Mouse (Mus musculus) heart, postnatal 0 days (tissue): Measurements from ENCODE around the gene Pmp22. TPM values are rescaled to one million over a fixed set of nuclear protein-coding genes. Genes with fewer than 3 reads are reported as not detected.

Source experiments
- ATAC-seq: fragments of 200-750 bp; cut with Nextera tagmentation; 2 replicates; pipeline ENCODE4 v1.8.0; 2017; ENCODE audit warnings: low read depth, moderate number of reproducible peaks, moderate library complexity; ENCODE audit not compliant: insufficient read depth
- DNase-seq: peaks from one replicate; pipeline ENCODE4 v3.0.0-alpha.2; 2016; ENCODE audit warnings: low spot score
- H3K27ac ChIP-seq: fragments of 300-500 bp; sonication (generic); 2 replicates; pipeline ENCODE4 v1.5.1; 2014; ENCODE audit warnings: low read depth, mild to moderate bottlenecking
- H3K27me3 ChIP-seq: fragments of 300-500 bp; sonication (generic); 2 replicates; pipeline ENCODE4 v1.6.1; 2014; ENCODE audit warnings: low read length, mixed read lengths; ENCODE audit not compliant: control insufficient read depth, insufficient read depth
- H3K36me3 ChIP-seq: fragments of 300-500 bp; sonication (generic); replicated peaks from 2 replicates; pipeline ENCODE4 v1.6.1; 2014; ENCODE audit warnings: low read length, mixed read lengths; ENCODE audit not compliant: control insufficient read depth, insufficient read depth
- H3K4me1 ChIP-seq: fragments of 300-500 bp; sonication (generic); 2 replicates; pipeline ENCODE4 v1.6.1; 2014; ENCODE audit warnings: antibody characterized with exemption; ENCODE audit not compliant: control insufficient read depth, insufficient read depth
- H3K4me2 ChIP-seq: fragments of 300-500 bp; sonication (generic); 2 replicates; pipeline ENCODE4 v1.6.1; 2014; ENCODE audit warnings: low read depth, mild to moderate bottlenecking, low read length, moderate library complexity
- H3K4me3 ChIP-seq: fragments of 300-500 bp; sonication (generic); 2 replicates; pipeline ENCODE4 v1.5.1; 2014; ENCODE audit warnings: low read depth, low read length
- H3K9ac ChIP-seq: fragments of 300-500 bp; sonication (generic); replicated peaks from 2 replicates; pipeline ENCODE4 v1.6.1; 2014; ENCODE audit warnings: low read depth, low read length, mixed read lengths
- H3K9me3 ChIP-seq: fragments of 300-500 bp; sonication (generic); replicated peaks from 2 replicates; pipeline ENCODE4 v1.6.1; 2016; ENCODE audit warnings: low read length; ENCODE audit not compliant: control insufficient read depth
- CTCF ChIP-seq: IDR thresholded peaks from 2 replicates; pipeline ENCODE4 v1.5.1; 2016; ENCODE audit warnings: antibody characterized with exemption, control low read depth, low read depth
- EP300 ChIP-seq: IDR thresholded peaks from 2 replicates; pipeline ENCODE4 v1.6.1; 2016; ENCODE audit warnings: antibody characterized with exemption, low read depth
- WGBS: fragments of 180-500 bp; shearing (Covaris S2); extraction: QIAGEN DNeasy Blood & Tissue Kit; methylation state at CpG from one replicate; pipeline ENCODE4 v1.1.7; 2014; 5-methylcytosine and 5-hydroxymethylcytosine counted together
- polyA plus RNA-seq: library from polyadenylated mRNA; unstranded; fragments of >200 nt; fragmentation: Nextera tagmentation; extraction: Ambion mirVana; gene quantifications from 2 replicates; pipeline ENCODE4 v1.2.1, GENCODE M21; 2015
- total RNA-seq: library from RNA; depleted of rRNA; stranded (reverse); fragments of >200 nt; gene quantifications from 2 replicates; pipeline ENCODE4 v1.2.3, GENCODE M21; 2014; ENCODE audit warnings: low replicate concordance

Pmp22 gene
- total and polyA plus RNA-seq, 2 experiments from 2014 or later = 62.1 to 94.4 TPM

- H3K36me3 ChIP-seq = peaks cover 19% of the 10 kb centered on the region
- no peak overlapping the region for H3K27ac ChIP-seq
- no peak overlapping the region for H3K4me3 ChIP-seq
- WGBS = 50% methylated on average over 7 of the region's 7 CpGs
- no peak for ATAC-seq
- H3K27me3 ChIP-seq = no peaks in the 10 kb centered on the region
- TF ChIP-seq CTCF (no peak), EP300 (no peak)
- no peaks in the 10 kb centered on the region for H3K9me3 ChIP-seq
- H3K9ac ChIP-seq = no peak overlapping the region
- H3K4me1 ChIP-seq = peaks cover 25% of the 10 kb centered on the region
- DNase-seq = no peak
- no peak overlapping the region for H3K4me2 ChIP-seq
Measured at GRCm38 (mm10) chr11:63146601-63147000, 17.8 kb downstream of the Pmp22 start.

DNA sequence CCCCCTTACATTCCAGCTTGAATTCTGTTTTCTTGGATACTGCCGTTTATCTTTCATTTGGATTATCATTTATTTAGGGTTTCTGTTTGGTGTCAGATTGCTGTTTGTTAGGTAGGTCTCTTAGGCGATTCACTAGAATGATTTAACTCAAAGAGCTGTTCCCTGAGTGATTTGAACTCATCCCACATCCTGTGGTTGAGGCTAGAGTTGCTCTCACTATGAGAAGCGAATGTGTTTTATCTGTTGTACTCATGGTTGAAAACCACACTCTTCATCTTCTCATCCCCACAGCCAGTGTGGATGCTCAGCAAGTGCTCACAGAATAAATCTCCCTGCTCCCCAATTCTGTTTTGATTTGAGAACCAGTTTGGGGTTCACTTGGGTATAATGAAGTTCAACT, 19.5 kb downstream of the Pmp22 start:
- DNase-seq (no peak), ATAC-seq (no peak)
- H3K9ac ChIP-seq = no peak overlapping the region
- no peak overlapping the region for H3K4me3 ChIP-seq
- TF ChIP-seq CTCF (no peak), EP300 (no peak)
- no peak overlapping the region for H3K4me2 ChIP-seq
- 85% methylated on average over 3 of the region's 3 CpGs for WGBS
- H3K9me3 ChIP-seq = no peaks in the 10 kb centered on the region
- H3K27ac ChIP-seq = no peak overlapping the region
- H3K27me3 ChIP-seq = no peaks in the 10 kb centered on the region
- peaks cover 34% of the 10 kb centered on the region for H3K36me3 ChIP-seq
- peaks cover 21% of the 10 kb centered on the region for H3K4me1 ChIP-seq

DNA sequence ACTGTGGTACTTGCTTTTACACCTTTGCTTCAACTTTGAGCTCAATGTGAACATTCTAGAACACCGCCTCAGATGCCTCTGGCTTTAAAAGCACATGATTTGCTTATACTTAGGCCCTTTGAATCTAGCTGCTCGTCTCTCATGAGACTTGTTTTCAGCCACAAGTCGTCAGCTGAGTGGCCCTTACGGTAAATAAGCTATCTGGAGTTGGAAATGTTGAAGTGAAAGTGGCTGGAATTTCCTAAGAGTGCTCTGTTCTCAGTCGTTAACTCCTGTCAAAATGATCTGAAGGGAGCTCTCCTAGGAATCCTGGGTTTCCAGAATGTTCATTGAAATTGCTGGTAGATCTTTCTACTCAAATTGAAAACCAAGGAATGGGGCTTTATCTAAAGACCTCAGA, 23.1 kb downstream of the Pmp22 start:
- Histone ChIP-seq H3K9ac (no peak overlapping the region), H3K27me3 (no peaks in the 10 kb centered on the region), H3K36me3 (peaks cover 58% of the 10 kb centered on the region), H3K27ac (no peak overlapping the region), H3K4me1 (no peaks in the 10 kb centered on the region), H3K4me3 (no peak overlapping the region), H3K4me2 (no peak overlapping the region), H3K9me3 (no peaks in the 10 kb centered on the region)
- no peak for TF ChIP-seq CTCF
- no peak for TF ChIP-seq EP300
- ATAC-seq = no peak
- DNase-seq = no peak
- 57% methylated on average over 5 of the region's 5 CpGs for WGBS

DNA sequence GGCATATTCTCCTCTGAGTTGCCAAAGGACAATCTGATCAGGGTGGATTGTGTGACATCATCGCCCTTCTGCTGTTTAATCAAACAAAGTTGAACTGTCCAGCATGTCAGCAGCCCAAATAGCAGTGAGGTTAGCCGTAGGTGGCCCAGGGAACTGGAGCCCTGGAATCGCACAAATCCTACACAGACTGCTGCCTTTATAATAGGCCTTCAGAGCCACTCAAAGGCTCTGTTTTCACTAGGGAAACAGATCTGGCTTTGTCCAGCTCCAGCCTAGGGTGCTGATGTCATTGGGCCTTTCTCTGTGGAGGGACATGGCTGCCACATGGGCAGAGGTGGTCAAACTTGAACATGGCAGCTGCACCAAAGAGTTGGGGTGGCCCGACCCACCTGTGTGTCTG, 28.3 kb downstream of the Pmp22 start:
- Histone ChIP-seq H3K4me3 (no peak overlapping the region), H3K27ac (no peak overlapping the region), H3K9me3 (no peaks in the 10 kb centered on the region), H3K4me2 (no peak overlapping the region), H3K4me1 (no peaks in the 10 kb centered on the region), H3K36me3 (peaks cover 74% of the 10 kb centered on the region), H3K27me3 (no peaks in the 10 kb centered on the region), H3K9ac (no peak overlapping the region)
- TF ChIP-seq CTCF = no peak
- no peak for TF ChIP-seq EP300
- DNase-seq (no peak), ATAC-seq (no peak)
- WGBS = 88% methylated on average over 4 of the region's 4 CpGs

DNA sequence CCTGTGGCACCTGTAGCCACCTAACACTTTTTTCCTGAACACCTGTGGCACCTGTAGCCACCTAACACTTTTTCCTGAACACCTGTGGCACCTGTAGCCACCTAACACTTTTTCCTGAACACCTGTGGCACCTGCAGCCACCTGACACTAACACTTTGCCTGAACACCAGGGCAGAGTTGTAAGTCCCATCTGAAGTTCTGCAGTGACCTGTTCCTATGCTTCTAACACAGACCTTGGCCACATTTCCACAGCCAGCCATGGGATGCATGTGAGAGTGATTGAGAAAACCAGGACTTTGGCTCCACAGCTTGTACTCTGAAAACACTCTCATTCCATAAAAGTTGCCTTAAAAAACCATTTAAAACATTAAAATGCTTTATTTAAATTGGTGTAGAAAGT, 32.1 kb downstream of the Pmp22 start:
- no peak for TF ChIP-seq CTCF
- Histone ChIP-seq H3K27me3 (no peaks in the 10 kb centered on the region), H3K4me1 (no peaks in the 10 kb centered on the region), H3K4me2 (no peak overlapping the region), H3K9ac (no peak overlapping the region), H3K4me3 (no peak overlapping the region), H3K27ac (no peak overlapping the region), H3K36me3 (peaks cover 39% of the 10 kb centered on the region), H3K9me3 (no peaks in the 10 kb centered on the region)
- ATAC-seq = no peak
- DNase-seq = no peak

DNA sequence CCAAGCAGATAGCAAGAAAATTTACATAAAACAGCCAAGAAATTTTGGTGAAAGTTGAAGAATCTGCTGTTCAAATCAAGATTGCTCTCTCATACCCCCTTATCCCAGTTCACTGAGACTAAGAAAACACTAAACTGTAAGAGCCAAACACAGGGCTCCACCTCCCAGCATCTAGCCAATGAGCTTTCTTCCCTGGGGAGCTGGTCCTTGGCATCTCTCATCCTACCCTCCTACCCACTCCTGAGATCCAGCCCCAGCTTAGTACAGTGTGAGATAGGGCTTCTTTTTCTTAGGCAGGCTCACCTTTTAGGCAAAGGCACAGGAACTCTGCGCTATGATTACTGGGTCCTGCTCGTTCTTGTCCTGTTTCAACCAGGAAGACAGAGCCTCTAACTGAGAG, 34.0 kb downstream of the Pmp22 start:
- H3K27ac ChIP-seq = no peak overlapping the region
- no peak overlapping the region for H3K4me2 ChIP-seq
- H3K4me1 ChIP-seq = no peaks in the 10 kb centered on the region
- H3K4me3 ChIP-seq = no peak overlapping the region
- TF ChIP-seq EP300 (no peak), CTCF (no peak)
- WGBS = 65% methylated on average over 2 of the region's 2 CpGs
- DNase-seq = no peak
- no peak overlapping the region for H3K9ac ChIP-seq
- ATAC-seq = no peak
- peaks cover 21% of the 10 kb centered on the region for H3K36me3 ChIP-seq
- no peaks in the 10 kb centered on the region for H3K27me3 ChIP-seq
- H3K9me3 ChIP-seq = no peaks in the 10 kb centered on the region
